ENCODE assay signal across 24 mouse cellular contexts in the genomic region with DNA sequence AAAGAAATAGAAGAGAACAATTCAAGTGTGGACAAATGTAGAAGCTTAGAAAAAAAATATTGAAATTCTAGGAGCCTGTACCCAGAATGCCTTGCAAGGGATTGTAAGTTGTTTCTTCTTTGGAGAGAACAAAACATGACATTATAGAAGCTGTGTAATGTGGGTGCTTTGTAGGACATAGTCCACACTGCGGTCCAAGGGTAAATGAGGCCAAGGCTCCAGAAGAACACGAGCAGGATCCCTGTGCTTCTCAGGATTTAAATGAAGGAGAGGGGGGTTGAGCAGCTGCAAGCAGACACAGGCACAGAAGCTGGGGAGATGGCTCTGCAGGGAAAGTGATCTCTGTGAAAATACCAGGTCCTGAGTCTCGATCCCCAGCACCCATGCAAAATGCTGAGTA.
"Had no signal": no experiment of that assay in that cellular context is flagged by ENCODE, and none has a peak within 500 bp of the region (broad histone marks: within the 10 kb centered on the region; RNA-seq: fewer than 3 reads in every experiment).

No protein-coding gene starts in this region.

- ATAC-seq: intestine, embryonic 15.5 days; liver, embryonic 12.5 days; midbrain, embryonic 13.5 days; midbrain, embryonic 16.5 days had no signal

- H3K27ac ChIP-seq: intestine, embryonic 15.5 days; kidney, postnatal 0 days; limb, embryonic 13.5 days; liver, embryonic 12.5 days; liver, embryonic 15.5 days; lung, embryonic 15.5 days; midbrain, embryonic 10.5 days; midbrain, embryonic 13.5 days; neural tube, embryonic 13.5 days; stomach, postnatal 0 days had no signal

- H3K27me3 ChIP-seq: intestine, embryonic 15.5 days; limb, embryonic 13.5 days; liver, embryonic 12.5 days; liver, embryonic 15.5 days; lung, embryonic 15.5 days; neural tube, embryonic 13.5 days had no signal

- H3K9me3 ChIP-seq: intestine, embryonic 15.5 days; limb, embryonic 13.5 days; liver, embryonic 12.5 days; liver, embryonic 15.5 days; lung, embryonic 15.5 days; megakaryocyte, embryonic 14.5 days; midbrain, embryonic 10.5 days; midbrain, embryonic 13.5 days; neural tube, embryonic 13.5 days had no signal

- DNase-seq: left cerebral cortex, postnatal 4 days; liver; lung, adult 18-20 months; lung, postnatal 10 days; lung, postnatal 36 days; retina, postnatal 1 day; right cerebral cortex, postnatal 25 days; spleen, adult 18-20 months; thymus, adult 2 months; thymus, postnatal 14 days; thymus, postnatal 4 days had no signal

- H3K4me1 ChIP-seq: intestine, embryonic 15.5 days; liver, embryonic 12.5 days; liver, embryonic 15.5 days; megakaryocyte, embryonic 14.5 days; midbrain, embryonic 10.5 days; midbrain, embryonic 13.5 days; neural tube, embryonic 13.5 days had no signal

- H3K36me3 ChIP-seq: intestine, embryonic 15.5 days; limb, embryonic 13.5 days; liver, embryonic 12.5 days; liver, embryonic 15.5 days; lung, embryonic 15.5 days; midbrain, embryonic 10.5 days; midbrain, embryonic 13.5 days; neural tube, embryonic 13.5 days had no signal

- H3K4me2 ChIP-seq: intestine, embryonic 15.5 days; limb, embryonic 13.5 days; liver, embryonic 12.5 days; liver, embryonic 15.5 days; lung, embryonic 15.5 days; midbrain, embryonic 13.5 days; neural tube, embryonic 13.5 days had no signal

- H3K4me3 ChIP-seq: intestine, embryonic 15.5 days; limb, embryonic 13.5 days; liver, embryonic 12.5 days; liver, embryonic 15.5 days; lung, embryonic 15.5 days; megakaryocyte, embryonic 14.5 days; midbrain, embryonic 10.5 days; midbrain, embryonic 13.5 days; myocyte; neural tube, embryonic 13.5 days had no signal

- H3K9ac ChIP-seq: intestine, embryonic 15.5 days; limb, embryonic 13.5 days; liver, embryonic 12.5 days; liver, embryonic 15.5 days; lung, embryonic 15.5 days; midbrain, embryonic 13.5 days; neural tube, embryonic 13.5 days had no signal
